Mouse (Mus musculus): ENCODE results near the gene Lcn2. TPM values are rescaled to one million over a fixed set of nuclear protein-coding genes. Genes with fewer than 3 reads are reported as not detected.
A peak's percentile ranks its signal among the peaks of the same experiment; 100 is the strongest.

Lcn2 gene
- polyA plus RNA-seq (2015; fragmentation: Nextera tagmentation; extraction: Ambion mirVana) = 411 and 419 TPM in 2 replicates

- 60% methylated on average over 5 of the region's 5 CpGs for WGBS (ENCODE audit: insufficient replicate concordance)
- ATAC-seq (peak; percentile 85), DNase-seq (peak; percentile 66)
- H3K9ac ChIP-seq (replicated peaks) = peak within 1 kb of the TSS; percentile 59
- TF ChIP-seq EP300 (IDR thresholded peaks at IDR 0.05; ENCODE audit: low read depth) (peak; percentile 69; the same call in 1 of the 2 replicates), CTCF (IDR thresholded peaks at IDR 0.05; ENCODE audit: low read depth) (no peak)
- H3K4me3 ChIP-seq (ENCODE audit: low read depth, low read length) = peak within 1 kb of the TSS; percentile 40
- H3K36me3 ChIP-seq (replicated peaks; ENCODE audit: insufficient read depth, low read length) = peaks cover 2% of the 10 kb centered on the region; the same call in 1 of the 2 replicates
- peak within 1 kb of the TSS; percentile 86 for H3K27ac ChIP-seq (ENCODE audit: low read depth)
- H3K4me2 ChIP-seq (ENCODE audit: low read depth, low read length) = peak within 1 kb of the TSS; percentile 36; the same call in 1 of the 2 replicates
- no peaks in the 10 kb centered on the region for H3K9me3 ChIP-seq (ENCODE audit: low read length)
- peaks cover 26% of the 10 kb centered on the region for H3K4me1 ChIP-seq (ENCODE audit: insufficient read depth)
- no peaks in the 10 kb centered on the region for H3K27me3 ChIP-seq (ENCODE audit: insufficient read depth, low read length)
These were observed at the start of gene Lcn2 for GRCm38 (mm10) chr2:32387706-32388490. Lcn2 (minus strand) TSS chr2:32388252.

GRCm38 (mm10) chr2:32437612-32438166, 49.6 kb upstream of the Lcn2 start:
- Histone ChIP-seq H3K4me1 (ENCODE audit: insufficient read depth) (peaks cover 42% of the 10 kb centered on the region), H3K9me3 (ENCODE audit: low read length) (no peaks in the 10 kb centered on the region), H3K4me3 (ENCODE audit: low read depth, low read length) (no peak overlapping the region), H3K9ac (replicated peaks) (no peak overlapping the region), H3K4me2 (ENCODE audit: low read depth, low read length) (no peak overlapping the region), H3K36me3 (replicated peaks; ENCODE audit: insufficient read depth, low read length) (no peaks in the 10 kb centered on the region), H3K27ac (ENCODE audit: low read depth) (peak overlapping the region; percentile 74), H3K27me3 (ENCODE audit: insufficient read depth, low read length) (no peaks in the 10 kb centered on the region)
- WGBS (ENCODE audit: insufficient replicate concordance) = 47% methylated on average over 2 of the region's 2 CpGs
- TF ChIP-seq CTCF (IDR thresholded peaks at IDR 0.05; ENCODE audit: low read depth) = no peak
- no peak for TF ChIP-seq EP300 (IDR thresholded peaks at IDR 0.05; ENCODE audit: low read depth)
- DNase-seq (no peak), ATAC-seq (no peak)

- peaks cover 34% of the 10 kb centered on the region for H3K4me1 ChIP-seq (ENCODE audit: insufficient read depth)
- no peaks in the 10 kb centered on the region for H3K36me3 ChIP-seq (replicated peaks; ENCODE audit: insufficient read depth, low read length)
- ATAC-seq = peak; percentile 81
- TF ChIP-seq EP300 (IDR thresholded peaks at IDR 0.05; ENCODE audit: low read depth) (peak; percentile 67; the same call in 1 of the 2 replicates), CTCF (IDR thresholded peaks at IDR 0.05; ENCODE audit: low read depth) (no peak)
- no peak overlapping the region for H3K9ac ChIP-seq (replicated peaks)
- 45% methylated on average over 3 of the region's 3 CpGs for WGBS (ENCODE audit: insufficient replicate concordance)
- H3K27me3 ChIP-seq (ENCODE audit: insufficient read depth, low read length) = no peaks in the 10 kb centered on the region
- no peak for DNase-seq
- no peaks in the 10 kb centered on the region for H3K9me3 ChIP-seq (ENCODE audit: low read length)
- H3K27ac ChIP-seq (ENCODE audit: low read depth) = peak overlapping the region; percentile 74
- H3K4me2 ChIP-seq (ENCODE audit: low read depth, low read length) = no peak overlapping the region
- no peak overlapping the region for H3K4me3 ChIP-seq (ENCODE audit: low read depth, low read length)
These were observed 48.8 kb upstream of the Lcn2 start for GRCm38 (mm10) chr2:32436686-32437372.

GRCm38 (mm10) chr2:32430701-32431676, 42.9 kb upstream of the Lcn2 start:
- no peak overlapping the region for H3K27ac ChIP-seq (ENCODE audit: low read depth)
- H3K4me3 ChIP-seq (ENCODE audit: low read depth, low read length) = no peak overlapping the region
- no peaks in the 10 kb centered on the region for H3K36me3 ChIP-seq (replicated peaks; ENCODE audit: insufficient read depth, low read length)
- no peaks in the 10 kb centered on the region for H3K27me3 ChIP-seq (ENCODE audit: insufficient read depth, low read length)
- no peak for DNase-seq
- H3K9ac ChIP-seq (replicated peaks) = no peak overlapping the region
- no peaks in the 10 kb centered on the region for H3K9me3 ChIP-seq (ENCODE audit: low read length)
- 61% methylated on average over 18 of the region's 18 CpGs for WGBS (ENCODE audit: insufficient replicate concordance)
- TF ChIP-seq EP300 (IDR thresholded peaks at IDR 0.05; ENCODE audit: low read depth) (no peak), CTCF (IDR thresholded peaks at IDR 0.05; ENCODE audit: low read depth) (no peak)
- H3K4me2 ChIP-seq (ENCODE audit: low read depth, low read length) = no peak overlapping the region; the same call in 1 of the 2 replicates
- no peak for ATAC-seq
- peaks cover 38% of the 10 kb centered on the region for H3K4me1 ChIP-seq (ENCODE audit: insufficient read depth)

- Histone ChIP-seq H3K9ac (replicated peaks) (no peak overlapping the region), H3K27me3 (ENCODE audit: insufficient read depth, low read length) (no peaks in the 10 kb centered on the region), H3K36me3 (replicated peaks; ENCODE audit: insufficient read depth, low read length) (no peaks in the 10 kb centered on the region), H3K27ac (ENCODE audit: low read depth) (no peak overlapping the region), H3K9me3 (ENCODE audit: low read length) (no peaks in the 10 kb centered on the region), H3K4me3 (ENCODE audit: low read depth, low read length) (no peak overlapping the region), H3K4me1 (ENCODE audit: insufficient read depth) (peaks cover 53% of the 10 kb centered on the region), H3K4me2 (ENCODE audit: low read depth, low read length) (no peak overlapping the region)
- DNase-seq (no peak), ATAC-seq (no peak)
- TF ChIP-seq EP300 (IDR thresholded peaks at IDR 0.05; ENCODE audit: low read depth) (no peak), CTCF (IDR thresholded peaks at IDR 0.05; ENCODE audit: low read depth) (no peak)
- WGBS (ENCODE audit: insufficient replicate concordance) = 44% methylated on average over 4 of the region's 4 CpGs
These were observed 41.3 kb upstream of the Lcn2 start for GRCm38 (mm10) chr2:32429215-32429891.
